Mouse (Mus musculus) hindbrain, embryonic 16.5 days (tissue): ENCODE data around the gene Csgalnact2. TPM values are rescaled to one million over a fixed set of nuclear protein-coding genes. Genes with fewer than 3 reads are reported as not detected.

ENCODE experiments used
- ATAC-seq: fragments of 200-750 bp; cut with Nextera tagmentation; 2 replicates; pipeline ENCODE4 v1.8.0; 2017; ENCODE audit warnings: moderate TSS enrichment, moderate library complexity
- H3K27ac ChIP-seq: fragments of 300-500 bp; sonication (generic); 2 replicates; pipeline ENCODE4 v1.5.1; 2014; ENCODE audit warnings: low read depth, mild to moderate bottlenecking, control low read depth, low read length, moderate library complexity
- H3K27me3 ChIP-seq: fragments of 300-500 bp; sonication (generic); replicated peaks from 2 replicates; pipeline ENCODE4 v1.6.1; 2014; ENCODE audit warnings: low read length; ENCODE audit not compliant: control insufficient read depth, insufficient read depth
- H3K36me3 ChIP-seq: fragments of 300-500 bp; sonication (generic); 2 replicates; pipeline ENCODE4 v1.6.1; 2014; ENCODE audit warnings: mild to moderate bottlenecking, low read length, moderate library complexity, mixed read lengths; ENCODE audit not compliant: control insufficient read depth, insufficient read depth
- H3K4me1 ChIP-seq: fragments of 300-500 bp; sonication (generic); 2 replicates; pipeline ENCODE4 v1.6.1; 2014; ENCODE audit warnings: low read depth, low read length; ENCODE audit not compliant: control insufficient read depth, insufficient read depth
- H3K4me2 ChIP-seq: fragments of 300-500 bp; sonication (generic); 2 replicates; pipeline ENCODE4 v1.6.1; 2014; ENCODE audit warnings: mild to moderate bottlenecking, low read length, control low read depth, moderate library complexity
- H3K4me3 ChIP-seq: fragments of 300-500 bp; sonication (generic); 2 replicates; pipeline ENCODE4 v1.5.1; 2014; ENCODE audit warnings: mild to moderate bottlenecking, low read length, control low read depth, moderate library complexity
- H3K9ac ChIP-seq: fragments of 300-500 bp; sonication (generic); 2 replicates; pipeline ENCODE4 v1.6.1; 2014; ENCODE audit warnings: low read depth, mild to moderate bottlenecking, control low read depth, low read length, moderate library complexity
- H3K9me3 ChIP-seq: fragments of 300-500 bp; sonication (generic); 2 replicates; pipeline ENCODE4 v1.6.1; 2014; ENCODE audit warnings: mild to moderate bottlenecking, low read length, moderate library complexity; ENCODE audit not compliant: control insufficient read depth
- WGBS: fragments of 180-500 bp; shearing (Covaris S2); extraction: QIAGEN DNeasy Blood & Tissue Kit; methylation state at CpG from one replicate; pipeline ENCODE4 v1.1.7; 2014; 5-methylcytosine and 5-hydroxymethylcytosine counted together
- polyA plus RNA-seq: library from polyadenylated mRNA; unstranded; fragments of >200 nt; fragmentation: Nextera tagmentation; extraction: Ambion mirVana; gene quantifications from 2 replicates; pipeline ENCODE4 v1.2.1, GENCODE M21; 2015

Csgalnact2 gene
- polyA plus RNA-seq, 1 experiment from 2014 or later, result 10.7 TPM

DNA sequence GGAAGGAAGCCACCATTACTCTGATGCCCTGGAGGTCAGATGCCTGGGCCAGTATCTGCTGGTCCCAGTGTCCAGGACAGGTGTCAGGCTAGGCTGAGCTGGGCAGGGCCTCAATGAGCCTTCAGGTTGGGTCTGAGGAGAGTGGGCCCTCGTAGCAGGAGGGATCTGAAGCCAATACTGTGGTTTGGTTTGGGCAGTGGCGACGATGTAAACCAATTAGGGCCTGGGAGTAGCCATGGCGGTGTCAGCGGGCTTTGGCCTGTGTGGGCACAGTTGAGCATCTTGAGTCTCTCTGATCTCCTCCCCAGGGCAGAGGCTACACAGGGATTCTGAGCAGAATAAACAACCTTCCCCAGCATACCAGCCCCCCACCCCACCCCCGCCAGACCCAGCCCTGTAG is 55.3 kb downstream of the Csgalnact2 start:
- 80% methylated on average over 6 of the region's 6 CpGs for WGBS
- no peak overlapping the region for H3K27ac ChIP-seq

GRCm38 (mm10) chr6:118082384-118082783 is 56.6 kb downstream of the Csgalnact2 start:
- WGBS, result 84% methylated on average over 3 of the region's 3 CpGs
- Histone ChIP-seq H3K4me2 (no peak overlapping the region), H3K27me3 (no peaks in the 10 kb centered on the region), H3K9me3 (no peaks in the 10 kb centered on the region), H3K4me1 (peaks cover 2% of the 10 kb centered on the region; the same call in 1 of the 2 replicates), H3K27ac (no peak overlapping the region), H3K4me3 (no peak overlapping the region), H3K36me3 (no peaks in the 10 kb centered on the region), H3K9ac (no peak overlapping the region)
- ATAC-seq, result no peak

More for the DNA sequence above, 55.3 kb downstream of the Csgalnact2 start:
- Histone ChIP-seq H3K27me3 (no peaks in the 10 kb centered on the region), H3K4me1 (peaks cover 2% of the 10 kb centered on the region; the same call in 1 of the 2 replicates), H3K9me3 (no peaks in the 10 kb centered on the region), H3K4me3 (no peak overlapping the region), H3K9ac (no peak overlapping the region), H3K4me2 (no peak overlapping the region), H3K36me3 (peaks cover 4% of the 10 kb centered on the region; the same call in 1 of the 2 replicates)
- ATAC-seq, result no peak

DNA sequence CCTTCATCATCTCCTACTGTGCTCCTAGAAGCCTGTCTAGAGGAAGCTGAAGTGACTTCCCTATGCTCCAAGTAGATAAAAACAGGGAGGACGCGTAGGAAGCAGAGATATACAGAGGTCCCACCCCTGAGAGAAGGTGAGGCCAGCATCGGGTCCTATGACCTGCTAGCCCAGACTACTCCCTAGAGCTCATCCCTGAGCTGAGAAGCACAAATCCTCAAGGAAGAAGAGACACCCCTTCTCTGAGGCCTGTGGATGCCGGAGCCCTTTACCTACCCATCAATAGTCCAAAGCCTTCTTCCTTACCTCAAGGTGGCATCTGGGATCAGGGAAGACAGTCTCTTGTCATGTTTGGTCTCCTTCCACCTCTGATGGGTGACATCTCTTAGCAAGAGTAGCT is 58.2 kb downstream of the Csgalnact2 start:
- Histone ChIP-seq H3K27me3 (no peaks in the 10 kb centered on the region), H3K4me3 (no peak overlapping the region), H3K27ac (no peak overlapping the region), H3K36me3 (no peaks in the 10 kb centered on the region), H3K4me1 (peaks cover 2% of the 10 kb centered on the region; the same call in 1 of the 2 replicates), H3K4me2 (no peak overlapping the region), H3K9me3 (no peaks in the 10 kb centered on the region), H3K9ac (no peak overlapping the region)
- no peak for ATAC-seq
- WGBS, result 97% methylated on average over 4 of the region's 4 CpGs

GRCm38 (mm10) chr6:118079762-118080465 is 59.0 kb downstream of the Csgalnact2 start:
- Histone ChIP-seq H3K4me3 (no peak overlapping the region), H3K36me3 (no peaks in the 10 kb centered on the region), H3K27me3 (no peaks in the 10 kb centered on the region), H3K4me1 (peaks cover 2% of the 10 kb centered on the region; the same call in 1 of the 2 replicates), H3K4me2 (no peak overlapping the region), H3K9me3 (no peaks in the 10 kb centered on the region), H3K27ac (0 out of 2 replicates have a peak overlapping the region, but pooled peaks have one; percentile 21), H3K9ac (no peak overlapping the region)
- 60% methylated on average over 10 of the region's 10 CpGs for WGBS
- peak; percentile 15; the same call in 1 of the 2 replicates for ATAC-seq

- no peak overlapping the region for H3K9ac ChIP-seq
- H3K4me2 ChIP-seq, result no peak overlapping the region
- no peaks in the 10 kb centered on the region for H3K9me3 ChIP-seq
- 80% methylated on average over 3 of the region's 3 CpGs for WGBS
- peaks cover 4% of the 10 kb centered on the region for H3K4me1 ChIP-seq
- no peak for ATAC-seq
- H3K27me3 ChIP-seq, result no peaks in the 10 kb centered on the region
- no peak overlapping the region for H3K27ac ChIP-seq
- no peaks in the 10 kb centered on the region for H3K36me3 ChIP-seq
- no peak overlapping the region for H3K4me3 ChIP-seq
Measured at GRCm38 (mm10) chr6:118079292-118079691, 59.6 kb downstream of the Csgalnact2 start.

GRCm38 (mm10) chr6:118078751-118079150 is 60.2 kb downstream of the Csgalnact2 start:
- Histone ChIP-seq H3K9ac (no peak overlapping the region), H3K4me1 (peaks cover 10% of the 10 kb centered on the region), H3K36me3 (no peaks in the 10 kb centered on the region), H3K27ac (no peak overlapping the region), H3K4me2 (no peak overlapping the region), H3K27me3 (no peaks in the 10 kb centered on the region), H3K4me3 (no peak overlapping the region), H3K9me3 (no peaks in the 10 kb centered on the region)
- WGBS, result 71% methylated on average over 10 of the region's 10 CpGs
- ATAC-seq, result no peak

DNA sequence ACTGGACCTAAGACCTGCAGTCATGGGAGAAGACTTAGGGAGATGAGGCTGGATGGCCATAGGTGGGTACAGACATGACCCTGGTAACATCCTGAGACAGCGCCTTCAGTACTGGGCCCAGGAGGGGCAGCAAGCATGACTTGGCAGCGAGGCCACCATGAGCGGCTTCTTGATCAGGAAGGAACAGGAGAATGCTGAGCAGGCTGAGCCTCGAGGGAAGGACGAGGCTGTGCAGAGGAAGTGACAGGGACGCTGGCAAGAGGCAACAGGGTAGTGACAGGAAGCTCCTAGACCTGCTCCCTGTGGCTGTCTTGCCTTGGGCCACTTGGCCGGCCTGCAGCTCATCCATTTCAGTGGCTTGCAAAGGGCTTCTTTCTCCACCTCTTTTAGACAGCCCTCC is 61.5 kb downstream of the Csgalnact2 start:
- no peaks in the 10 kb centered on the region for H3K27me3 ChIP-seq
- peaks cover 10% of the 10 kb centered on the region for H3K4me1 ChIP-seq
- no peak overlapping the region for H3K4me2 ChIP-seq
- H3K36me3 ChIP-seq, result no peaks in the 10 kb centered on the region
- no peaks in the 10 kb centered on the region for H3K9me3 ChIP-seq
- no peak overlapping the region for H3K4me3 ChIP-seq
- no peak overlapping the region for H3K9ac ChIP-seq
- no peak overlapping the region for H3K27ac ChIP-seq
- 81% methylated on average over 7 of the region's 7 CpGs for WGBS
- no peak for ATAC-seq

GRCm38 (mm10) chr6:118076748-118077147 is 62.2 kb downstream of the Csgalnact2 start:
- WGBS, result 84% methylated on average over 8 of the region's 8 CpGs
- no peak overlapping the region for H3K4me3 ChIP-seq
- no peaks in the 10 kb centered on the region for H3K9me3 ChIP-seq
- H3K9ac ChIP-seq, result no peak overlapping the region
- no peaks in the 10 kb centered on the region for H3K36me3 ChIP-seq
- H3K27ac ChIP-seq, result no peak overlapping the region
- no peak for ATAC-seq
- H3K4me1 ChIP-seq, result peaks cover 10% of the 10 kb centered on the region
- H3K4me2 ChIP-seq, result no peak overlapping the region
- H3K27me3 ChIP-seq, result no peaks in the 10 kb centered on the region

- H3K4me1 ChIP-seq, result peaks cover 10% of the 10 kb centered on the region
- H3K36me3 ChIP-seq, result no peaks in the 10 kb centered on the region
- H3K27ac ChIP-seq, result no peak overlapping the region
- H3K9ac ChIP-seq, result no peak overlapping the region
- no peaks in the 10 kb centered on the region for H3K27me3 ChIP-seq
- H3K4me3 ChIP-seq, result no peak overlapping the region
- no peak overlapping the region for H3K4me2 ChIP-seq
- 59% methylated on average over 3 of the region's 3 CpGs for WGBS
- no peaks in the 10 kb centered on the region for H3K9me3 ChIP-seq
- no peak for ATAC-seq
Measured at GRCm38 (mm10) chr6:118076256-118076655, 62.7 kb downstream of the Csgalnact2 start.
